Mouse (Mus musculus) heart, adult 2 months (tissue): ENCODE results near the gene D5Ertd579e.

ENCODE experiments used
- EP300 ChIP-seq: fragments of 200-500 bp; IDR thresholded peaks from 2 replicates; pipeline ENCODE4 v1.6.1; 2011; ENCODE audit warnings: low read depth, low read length, control low read depth; ENCODE audit not compliant: insufficient read depth
- POLR2A ChIP-seq: fragments of 200-500 bp; IDR thresholded peaks from 2 replicates; pipeline ENCODE4 v1.6.1; 2011; ENCODE audit warnings: mild to moderate bottlenecking, low read depth, low read length, control low read depth; ENCODE audit not compliant: insufficient read depth

GRCm38 (mm10) chr5:36571371-36571770, 124.5 kb downstream of the D5Ertd579e start:
- TF ChIP-seq POLR2A = no peak
- no peak for TF ChIP-seq EP300
